Mouse (Mus musculus) monocyte, adult 59 days (primary cell): Measurements from ENCODE around the gene Olfr389. TPM values are rescaled to one million over a fixed set of nuclear protein-coding genes. Genes with fewer than 3 reads are reported as not detected.

Experiments
- total RNA-seq, 2 experiments: library from RNA; stranded (reverse); gene quantifications; one replicate each; pipeline ENCODE4 v1.2.4; 2023

The Olfr389 gene
- not detected for total RNA-seq

DNA sequence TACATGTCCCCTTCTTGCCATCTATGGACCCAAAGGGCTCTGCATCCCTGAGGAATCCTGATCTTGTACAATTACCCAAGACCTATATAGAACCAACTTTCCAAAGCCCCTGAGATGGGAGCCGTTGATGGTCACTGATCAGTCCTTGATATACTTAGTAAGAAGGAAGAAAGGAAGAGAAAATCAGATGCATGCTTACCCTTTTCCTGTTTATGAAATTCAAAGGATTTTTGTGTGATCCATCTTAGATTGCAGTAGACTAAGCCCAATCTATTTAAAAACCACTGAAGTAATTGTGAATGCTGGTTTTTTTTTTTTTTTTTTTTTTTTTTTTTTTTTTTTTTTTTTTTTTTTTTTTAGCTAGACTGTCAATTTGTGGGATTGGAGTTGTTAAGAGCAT is at the start of gene Olfr389:
Olfr389 (minus strand) TSS at position 101 of the 400 bp plus-strand sequence.

DNA sequence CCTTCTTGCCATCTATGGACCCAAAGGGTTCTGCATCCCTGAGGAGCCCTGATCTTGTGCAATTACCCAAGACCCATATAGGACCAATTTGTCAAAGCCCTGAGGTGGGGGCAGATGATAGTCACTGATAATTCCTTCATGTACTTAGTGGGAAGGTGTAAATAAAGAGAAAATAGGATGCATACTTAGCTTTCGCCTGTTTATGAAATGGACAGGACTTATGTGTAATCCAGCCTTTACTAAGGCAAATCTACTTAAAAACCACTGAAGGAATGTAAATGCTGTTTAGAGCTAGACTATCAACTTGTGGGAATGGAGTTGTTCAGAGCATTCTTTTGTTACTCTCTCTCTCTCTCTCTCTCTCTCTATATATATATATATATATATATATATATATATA is 36.4 kb upstream of the Olfr389 start, which contains the start of gene Olfr392:
Olfr392 (minus strand) TSS at position 101 of the 400 bp plus-strand sequence.

DNA sequence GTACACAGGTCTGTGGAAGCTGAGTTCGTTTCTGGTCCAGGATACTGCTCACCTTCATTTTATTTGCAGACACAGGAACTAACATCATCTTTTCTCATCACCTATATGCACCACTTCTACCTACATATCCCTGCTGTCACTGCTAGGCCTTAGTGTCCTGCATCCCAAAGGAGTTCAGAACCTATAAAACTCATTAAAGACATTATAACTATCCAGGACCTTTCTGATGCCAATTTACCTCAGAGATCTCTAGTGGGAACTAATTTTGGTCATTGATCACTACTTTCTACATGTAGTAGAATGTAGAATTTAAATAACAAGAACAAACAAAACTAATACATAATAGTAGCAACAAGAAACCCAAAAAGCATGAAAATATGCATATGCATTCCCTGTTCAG is 22.4 kb upstream of the Olfr389 start, which contains the start of gene Olfr391-ps:
Olfr391-ps (minus strand) TSS at position 101 of the 400 bp plus-strand sequence.

GRCm38 (mm10) chr11:73782664-73783063 is 2.2 kb upstream of the Olfr389 start, which contains the start of gene Olfr390:
TSS of gene Olfr390 (plus strand) at chr11:73782964.

Other genes with a start within 250 kb of the Olfr389 start
- not detected for gene Olfr385, start 187.7 kb downstream of the Olfr389 start, total RNA-seq
- gene Olfr384, start 182.1 kb downstream of the Olfr389 start, total RNA-seq, result not detected
- gene Zfp735, start 91.9 kb downstream of the Olfr389 start, total RNA-seq, result not detected
- not detected for gene Olfr390, start 2.3 kb upstream of the Olfr389 start, total RNA-seq
- not detected for gene Olfr391-ps, start 22.3 kb upstream of the Olfr389 start, total RNA-seq
- not detected for gene Olfr392, start 36.3 kb upstream of the Olfr389 start, total RNA-seq
- gene Olfr393, start 70.7 kb upstream of the Olfr389 start, total RNA-seq, result not detected
- not detected for gene Olfr394, start 110.1 kb upstream of the Olfr389 start, total RNA-seq
- gene Olfr395, start 128.6 kb upstream of the Olfr389 start, total RNA-seq, result not detected
- not detected for gene Olfr23, start 156.0 kb upstream of the Olfr389 start, total RNA-seq
- not detected for gene Olfr397, start 180.1 kb upstream of the Olfr389 start, total RNA-seq
- gene Olfr398, start 209.7 kb upstream of the Olfr389 start, total RNA-seq, result not detected